Mouse (Mus musculus) A20 (cell line): ENCODE results near the gene Wfdc1.
A peak's percentile ranks its signal among the peaks of the same experiment; 100 is the strongest.

ENCODE experiments used
- DNase-seq: peaks from one replicate; pipeline ENCODE4 v3.0.0-alpha.2; 2011; ENCODE audit warnings: low read depth, low spot score

Wfdc1 gene

GRCm38 (mm10) chr8:119690602-119691001 lies 24.4 kb downstream of the Wfdc1 start:
- DNase-seq, result no peak

GRCm38 (mm10) chr8:119691989-119692388 lies 25.8 kb downstream of the Wfdc1 start:
- no peak for DNase-seq

DNA sequence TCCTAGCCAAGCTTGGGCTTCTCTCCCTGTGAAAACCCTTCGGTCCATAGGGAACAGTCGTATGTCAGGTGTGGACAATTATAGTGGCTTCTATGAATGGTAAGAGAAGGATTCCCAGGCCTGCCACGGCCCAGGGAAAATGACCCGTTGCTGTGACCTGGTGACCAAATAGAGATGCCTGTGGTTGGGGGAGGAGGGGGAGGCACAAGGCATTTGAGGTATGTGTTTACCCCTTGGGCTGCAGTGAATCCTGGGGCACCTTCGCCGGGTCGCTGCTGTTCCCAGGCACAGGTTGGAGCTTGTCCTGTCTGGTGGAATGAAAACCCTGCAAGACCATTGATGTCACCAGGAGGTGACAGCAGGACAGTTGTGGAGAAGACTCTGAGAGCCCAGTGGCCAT lies 28.5 kb downstream of the Wfdc1 start:
- DNase-seq, result no peak

DNA sequence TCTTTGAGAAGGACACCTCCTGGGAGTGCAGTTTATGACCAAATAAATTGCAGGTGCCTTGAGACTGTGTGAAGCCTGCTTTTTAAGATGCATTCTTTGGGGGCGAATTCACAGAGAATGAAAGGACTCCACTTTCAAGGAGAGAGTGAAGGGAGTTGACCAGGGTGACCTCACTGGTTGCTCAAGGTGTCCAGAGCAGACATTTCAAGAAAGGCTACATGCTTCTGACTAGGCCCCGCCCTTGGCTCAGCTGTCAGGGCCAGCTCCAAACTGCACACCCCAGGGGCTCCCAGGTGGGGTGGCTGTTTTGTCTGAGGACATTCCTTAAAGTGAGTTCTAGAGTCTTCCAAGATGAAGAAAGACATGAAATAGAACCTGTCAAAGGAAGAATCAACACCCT lies 31.0 kb downstream of the Wfdc1 start:
- DNase-seq, result no peak

- peak; percentile 34 for DNase-seq
These were observed 32.8 kb downstream of the Wfdc1 start for GRCm38 (mm10) chr8:119698960-119699359.

GRCm38 (mm10) chr8:119699549-119700134 lies 33.5 kb downstream of the Wfdc1 start, which contains the start of gene Atp2c2:
Gene Atp2c2, plus strand, starts transcription at chr8:119700009.
- DNase-seq, result no peak

- no peak for DNase-seq
These were observed 36.8 kb downstream of the Wfdc1 start for GRCm38 (mm10) chr8:119702965-119703364.

GRCm38 (mm10) chr8:119707146-119707545 lies 41.0 kb downstream of the Wfdc1 start:
- DNase-seq, result no peak

GRCm38 (mm10) chr8:119708471-119708870 lies 42.3 kb downstream of the Wfdc1 start:
- DNase-seq, result no peak

DNA sequence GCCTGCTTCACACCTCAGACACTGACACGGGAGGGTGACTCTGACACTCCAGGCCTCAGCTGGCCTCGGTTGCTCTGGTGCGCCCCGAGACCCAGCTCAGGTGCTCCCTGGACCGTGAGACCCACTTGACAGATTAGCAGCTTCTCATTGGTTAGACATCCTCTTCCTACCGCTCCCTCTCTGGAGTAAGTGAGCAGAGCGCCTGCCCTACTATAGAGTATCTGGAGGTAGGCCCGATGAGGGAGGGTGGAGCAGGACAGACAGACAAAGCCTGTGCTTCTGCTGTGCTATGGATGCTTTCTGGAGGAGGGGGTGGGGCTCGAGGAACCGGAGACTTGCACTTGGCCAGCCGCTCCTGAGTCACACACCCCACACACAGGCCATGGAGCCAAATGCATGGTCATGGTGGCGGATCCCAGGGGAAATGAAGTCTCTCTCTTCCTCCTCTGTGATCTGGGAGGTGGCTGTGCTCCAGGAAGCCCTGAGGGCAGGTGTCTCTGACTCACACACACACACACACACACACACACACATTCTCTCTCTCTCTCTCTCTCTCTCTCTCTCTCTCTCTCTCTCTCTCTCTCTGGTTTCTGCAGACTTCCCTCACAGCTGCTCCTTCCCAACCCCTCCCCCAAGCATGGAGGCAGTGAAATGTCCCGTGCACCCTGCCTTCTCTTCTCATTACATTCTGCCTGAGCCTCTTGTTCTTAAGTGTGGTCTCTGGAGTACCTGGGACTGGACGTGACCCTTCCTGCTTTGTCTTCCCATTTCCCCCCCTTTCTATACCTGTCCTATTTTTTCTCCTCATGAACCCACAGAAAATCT lies 42.9 kb downstream of the Wfdc1 start:
- DNase-seq, result no peak

- DNase-seq, result no peak
These were observed 43.5 kb downstream of the Wfdc1 start for GRCm38 (mm10) chr8:119709703-119710093.

GRCm38 (mm10) chr8:119712226-119712625 lies 46.1 kb downstream of the Wfdc1 start:
- no peak for DNase-seq

- DNase-seq, result no peak
These were observed 47.3 kb downstream of the Wfdc1 start for GRCm38 (mm10) chr8:119713421-119713820.

DNA sequence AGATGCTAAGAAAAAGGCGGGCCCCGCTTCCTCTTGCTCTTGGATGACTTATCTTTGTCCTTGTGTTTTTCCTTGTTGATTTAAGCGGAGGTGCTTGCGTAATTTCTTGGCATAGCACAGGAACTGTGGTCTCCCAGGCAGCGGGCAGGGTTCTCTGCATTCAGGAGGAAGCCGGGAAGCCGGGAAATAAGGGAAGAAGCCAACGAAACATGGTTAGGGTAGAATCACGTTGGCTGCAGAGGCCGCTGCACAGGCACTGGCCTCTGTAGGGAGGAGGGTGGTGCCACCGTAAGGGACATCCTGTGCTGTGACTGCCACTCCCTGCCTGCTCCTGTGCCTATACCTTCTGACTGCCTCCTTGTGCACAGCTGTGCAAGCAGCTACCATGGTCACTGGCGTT lies 49.1 kb downstream of the Wfdc1 start:
- DNase-seq, result no peak

GRCm38 (mm10) chr8:119716730-119717299 lies 50.6 kb downstream of the Wfdc1 start:
- no peak for DNase-seq

DNA sequence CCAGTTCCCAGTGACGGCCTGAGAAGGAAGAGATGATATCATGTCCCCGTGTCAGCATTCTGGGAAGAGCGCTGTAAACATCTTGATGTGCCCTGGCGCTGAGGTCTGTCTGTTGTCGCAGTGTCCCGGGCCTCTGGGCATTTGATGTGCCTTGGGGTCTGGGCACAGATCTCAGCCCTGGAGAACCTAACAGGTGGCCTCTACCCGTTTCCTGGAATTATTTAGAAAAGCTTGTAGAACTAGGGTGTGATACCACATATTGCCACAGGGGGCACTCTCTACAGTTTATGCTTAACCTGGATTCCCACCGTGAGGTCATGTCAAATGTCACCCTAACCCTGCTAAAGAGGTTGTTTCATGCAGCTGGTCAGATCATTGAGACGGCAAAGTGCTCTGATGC lies 51.6 kb downstream of the Wfdc1 start:
- peak; percentile 57 for DNase-seq

- no peak for DNase-seq
These were observed 52.9 kb downstream of the Wfdc1 start for GRCm38 (mm10) chr8:119719011-119719501.

GRCm38 (mm10) chr8:119722348-119722747 lies 56.2 kb downstream of the Wfdc1 start:
- peak; percentile 10 for DNase-seq

DNA sequence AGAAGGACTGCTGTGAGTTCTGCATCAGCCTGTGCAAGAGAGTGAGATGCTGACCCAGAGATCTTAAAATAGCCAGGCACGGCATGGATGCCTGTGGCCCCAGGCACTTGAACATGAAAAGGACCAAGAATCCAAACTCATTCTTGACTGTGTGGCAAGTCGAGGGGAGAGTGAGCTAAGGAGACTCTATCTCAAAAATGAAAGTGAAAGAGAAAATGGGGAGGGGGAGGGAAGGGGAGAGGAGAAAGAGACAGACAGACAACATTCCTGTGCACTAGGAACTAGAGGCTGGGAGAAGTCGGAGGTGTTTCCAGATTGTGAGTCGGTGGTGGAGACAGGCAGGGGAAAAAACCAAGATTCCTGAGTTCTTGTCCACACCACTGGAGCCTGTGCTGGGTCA lies 57.5 kb downstream of the Wfdc1 start:
- no peak for DNase-seq

- no peak for DNase-seq
These were observed 58.4 kb downstream of the Wfdc1 start for GRCm38 (mm10) chr8:119724596-119724995.

DNA sequence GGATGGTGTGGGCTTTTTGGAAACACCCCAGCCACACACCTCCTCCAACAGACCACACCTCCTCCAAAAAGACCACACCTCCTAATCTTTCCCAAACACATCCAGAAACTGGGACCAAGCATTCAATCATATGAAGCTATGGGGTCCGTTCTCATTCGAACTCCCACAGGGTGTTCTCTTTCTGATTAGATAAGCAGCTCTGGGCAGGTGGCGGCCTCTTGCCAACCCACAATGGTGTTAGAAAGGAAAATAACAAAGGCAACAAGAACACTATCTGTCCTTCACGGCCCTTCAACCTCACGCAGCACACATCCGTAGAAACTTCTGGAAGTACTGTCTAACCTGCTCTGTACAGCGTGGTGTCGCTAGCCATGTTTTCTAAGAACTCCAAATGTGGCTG lies 60.9 kb downstream of the Wfdc1 start:
- no peak for DNase-seq

DNA sequence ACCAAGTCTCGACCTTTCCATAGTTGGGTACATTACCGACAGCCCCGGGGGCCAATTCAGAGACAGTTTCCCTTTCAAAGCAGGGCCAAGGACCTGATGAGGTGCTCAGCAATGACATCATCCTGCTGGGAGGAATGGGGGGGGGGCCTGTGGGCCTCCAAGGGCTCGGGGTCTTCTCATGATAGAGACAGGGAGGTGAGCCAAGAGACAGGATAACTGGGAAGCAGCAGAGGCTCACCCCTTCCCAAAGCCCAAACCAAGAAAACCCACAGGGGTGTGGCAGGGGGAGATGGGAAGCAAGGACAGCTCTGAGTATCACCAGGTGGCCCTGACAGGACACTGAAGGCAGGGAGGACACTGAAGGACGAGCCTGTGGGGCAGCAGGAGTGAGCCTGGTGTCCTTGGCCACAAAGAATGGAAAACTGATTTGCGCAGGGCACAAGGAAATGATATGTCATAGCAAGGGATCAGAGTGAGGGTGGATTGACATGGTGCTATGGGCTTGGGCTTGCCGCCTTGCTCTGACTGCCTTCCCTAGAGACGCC lies 62.3 kb downstream of the Wfdc1 start:
- DNase-seq, result no peak
